Mouse (Mus musculus) liver, embryonic 14.5 days (tissue): ENCODE data around the gene Itga10. TPM values are rescaled to one million over a fixed set of nuclear protein-coding genes. Genes with fewer than 3 reads are reported as not detected.

Source experiments
- ATAC-seq: fragments of 200-750 bp; cut with Nextera tagmentation; 2 replicates; pipeline ENCODE4 v1.8.0; 2017; ENCODE audit warnings: moderate number of reproducible peaks, mild to moderate bottlenecking, moderate library complexity; ENCODE audit not compliant: insufficient read depth
- DNase-seq, 3 experiments: peaks; one replicate each; pipeline ENCODE4 v3.0.0-alpha.2; 2012 to 2013; ENCODE audit warnings: low read depth in 3 of 3, low spot score in 3 of 3
- H3K27ac ChIP-seq: fragments of 300-500 bp; sonication (generic); 2 replicates; pipeline ENCODE4 v1.5.1; 2014; ENCODE audit warnings: moderate library complexity, mild to moderate bottlenecking, control low read depth, inconsistent platforms
- H3K27me3 ChIP-seq: fragments of 300-500 bp; sonication (generic); 2 replicates; pipeline ENCODE4 v1.6.1; 2014; ENCODE audit warnings: mild to moderate bottlenecking, low read length, moderate library complexity; ENCODE audit not compliant: control insufficient read depth, insufficient read depth
- H3K36me3 ChIP-seq: fragments of 300-500 bp; sonication (generic); replicated peaks from 2 replicates; pipeline ENCODE4 v1.6.1; 2014; ENCODE audit warnings: low read depth; ENCODE audit not compliant: control insufficient read depth, insufficient read depth
- H3K4me1 ChIP-seq, 2 experiments: fragments of 200-500 bp in 1 of 2; fragments of 300-500 bp in 1 of 2; sonication (generic) in 1 of 2; replicated peaks; 2 replicates each; pipeline ENCODE4 v1.6.1; 2012 to 2014; ENCODE audit warnings: antibody characterized with exemption in 1 of 2, inconsistent platforms in 1 of 2, low read length in 1 of 2; ENCODE audit not compliant: control insufficient read depth in 2 of 2, insufficient read depth in 2 of 2
- H3K4me2 ChIP-seq: fragments of 300-500 bp; sonication (generic); 2 replicates; pipeline ENCODE4 v1.6.1; 2014; ENCODE audit warnings: low read depth, mild to moderate bottlenecking, control low read depth, moderate library complexity
- H3K4me3 ChIP-seq, 2 experiments: fragments of 200-500 bp in 1 of 2; fragments of 300-500 bp in 1 of 2; sonication (generic) in 1 of 2; 2 replicates each; pipeline ENCODE4 v1.5.1; 2012 to 2014; ENCODE audit warnings: low read depth in 2 of 2, low read length in 2 of 2, mild to moderate bottlenecking in 2 of 2, control low read depth in 1 of 2, inconsistent platforms in 1 of 2, moderate library complexity in 1 of 2; ENCODE audit not compliant: insufficient read depth in 1 of 2
- H3K9ac ChIP-seq: fragments of 300-500 bp; sonication (generic); replicated peaks from 2 replicates; pipeline ENCODE4 v1.6.1; 2014; ENCODE audit warnings: mild to moderate bottlenecking, control low read depth, moderate library complexity
- H3K9me3 ChIP-seq: fragments of 300-500 bp; sonication (generic); 2 replicates; pipeline ENCODE4 v1.6.1; 2016; ENCODE audit warnings: low read length, mixed read lengths; ENCODE audit not compliant: control insufficient read depth
- CTCF ChIP-seq: IDR thresholded peaks from 2 replicates; pipeline ENCODE4 v1.5.1; 2016; ENCODE audit warnings: antibody characterized with exemption, low read depth, control low read depth
- EP300 ChIP-seq: IDR thresholded peaks from 2 replicates; pipeline ENCODE4 v1.6.1; 2016; ENCODE audit warnings: antibody characterized with exemption, low read depth
- WGBS: fragments of 180-500 bp; shearing (Covaris S2); extraction: QIAGEN DNeasy Blood & Tissue Kit; methylation state at CpG from one replicate; pipeline ENCODE4 v1.1.7; 2014; ENCODE audit not compliant: insufficient replicate concordance; 5-methylcytosine and 5-hydroxymethylcytosine counted together
- polyA plus RNA-seq, 2 experiments: library from polyadenylated mRNA; depleted of rRNA in 1 of 2; stranded (reverse) in 1 of 2; unstranded in 1 of 2; fragments of >200 nt; fragmentation: Nextera tagmentation in 1 of 2; extraction: Ambion mirVana in 1 of 2; gene quantifications; 2 replicates each; pipeline versions ENCODE4 v1.2.1 to v1.2.3; 2012 to 2014

Itga10 gene
- polyA plus RNA-seq, 2 experiments, result 0.05 to 0.47 TPM

DNA sequence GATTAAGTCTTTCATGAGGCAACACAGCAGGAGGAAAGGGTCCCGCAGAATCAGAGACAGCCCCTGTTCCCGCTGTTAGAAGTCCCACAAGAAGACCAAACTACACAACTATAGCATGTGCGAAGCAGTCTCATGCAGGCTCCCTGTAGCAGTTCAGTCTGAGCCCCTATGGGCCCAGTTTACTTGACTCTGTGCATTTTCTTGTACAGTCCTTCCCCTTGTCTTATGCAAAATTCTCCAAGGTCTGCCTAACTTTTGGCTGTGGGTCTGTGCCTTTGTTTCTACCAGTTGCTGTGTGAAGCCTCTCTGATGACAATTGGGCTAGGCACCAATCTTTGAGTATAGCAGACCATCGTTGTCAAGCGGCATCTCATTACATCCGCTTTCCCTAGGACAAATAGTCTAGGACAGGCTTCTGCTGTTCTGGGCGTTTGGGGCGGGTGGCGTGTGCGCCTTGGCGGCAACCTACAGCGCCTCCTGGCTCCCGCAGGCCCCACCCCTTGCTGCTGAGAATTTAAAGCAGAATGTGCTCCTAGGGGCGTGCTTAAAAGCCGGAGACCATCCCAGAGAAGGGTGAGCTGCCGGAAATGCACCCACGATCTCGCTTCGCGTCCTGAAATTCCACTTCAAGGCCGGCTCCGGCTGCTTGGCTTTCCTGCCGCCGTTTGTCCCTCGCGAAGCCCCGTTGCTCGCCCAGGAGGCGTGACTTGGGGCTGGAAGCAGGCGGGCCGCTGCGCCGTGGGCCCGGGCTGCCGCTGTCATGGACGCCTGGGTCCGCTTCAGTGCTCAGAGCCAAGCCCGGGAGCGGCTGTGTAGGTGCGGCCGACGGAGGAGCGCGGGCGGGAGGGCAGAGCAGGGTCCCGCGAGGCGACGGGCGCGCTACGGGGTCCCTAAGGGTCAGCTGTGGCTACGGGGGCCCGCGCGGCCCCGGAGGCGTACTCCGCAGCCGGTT lies 10.2 kb upstream of the Itga10 start, which contains the start of the genes Pex11b and Gm42957:
Gene Pex11b (plus strand): TSS at position 449 of the 952 bp plus-strand sequence.
Gene Gm42957 (plus strand): TSS at position 547 of the 952 bp plus-strand sequence.
- Histone ChIP-seq H3K27me3 (no peaks in the 10 kb centered on the region), H3K4me2 (peak within 1 kb of the TSS; percentile 93), H3K9ac (peak within 1 kb of the TSS; percentile 99), H3K4me1 (peaks cover 17 to 18% of the 10 kb centered on the region in 2 experiments), H3K27ac (peak within 1 kb of the TSS; percentile 71), H3K36me3 (peaks cover 16% of the 10 kb centered on the region), H3K4me3 (peak within 1 kb of the TSS; percentile 85 to 99), H3K9me3 (no peaks in the 10 kb centered on the region)
- ATAC-seq (peak; percentile 90), DNase-seq (peak; percentile 55 to 67 (median 65))
- TF ChIP-seq CTCF (peak; percentile 71), EP300 (no peak)
- 3% methylated on average over 60 of the region's 60 CpGs for WGBS

DNA sequence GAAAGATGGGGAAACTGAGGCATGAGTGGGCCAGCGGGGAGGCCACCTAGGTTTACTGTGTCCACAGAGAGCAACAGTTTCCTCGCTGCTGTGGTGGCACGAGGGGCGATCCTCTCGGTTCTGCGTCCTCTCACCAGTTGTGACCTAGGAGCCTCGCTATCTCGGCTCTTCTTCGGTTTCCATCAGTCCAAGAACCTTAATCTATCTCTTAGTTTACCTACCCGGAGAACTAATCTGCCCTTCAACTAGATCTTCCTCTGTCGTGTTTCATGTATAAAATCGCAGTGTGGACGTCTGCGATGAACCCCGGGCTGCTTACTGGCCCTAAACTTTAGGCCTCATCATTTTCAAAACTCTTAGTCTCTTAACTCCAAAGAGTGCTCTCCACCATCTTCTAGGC lies 9.5 kb upstream of the Itga10 start:
- Histone ChIP-seq H3K4me2 (peak overlapping the region; percentile 93), H3K27ac (peak overlapping the region; percentile 71), H3K4me1 (peaks cover 13% of the 10 kb centered on the region in 2 experiments), H3K9me3 (no peaks in the 10 kb centered on the region), H3K9ac (peak overlapping the region; percentile 99), H3K36me3 (peaks cover 16% of the 10 kb centered on the region), H3K4me3 (peak overlapping the region; percentile 85 to 99), H3K27me3 (no peaks in the 10 kb centered on the region)
- no peak for DNase-seq
- 5% methylated on average over 15 of the region's 15 CpGs for WGBS
- TF ChIP-seq CTCF (no peak), EP300 (no peak)
- peak; percentile 25; the same call in 1 of the 2 replicates for ATAC-seq

- Histone ChIP-seq H3K9me3 (no peaks in the 10 kb centered on the region), H3K9ac (peak overlapping the region; percentile 99), H3K4me3 (peak overlapping the region; percentile 6 to 99), H3K27me3 (no peaks in the 10 kb centered on the region), H3K36me3 (peaks cover 13% of the 10 kb centered on the region), H3K4me1 (peaks cover 11 to 13% of the 10 kb centered on the region in 2 experiments), H3K4me2 (peak overlapping the region; percentile 93), H3K27ac (no peak overlapping the region)
- ATAC-seq (no peak), DNase-seq (no peak)
- WGBS, result 48% methylated on average over 11 of the region's 11 CpGs
- TF ChIP-seq EP300, result no peak
- TF ChIP-seq CTCF, result no peak
Measured at GRCm38 (mm10) chr3:96636448-96636847, 8.9 kb upstream of the Itga10 start.

DNA sequence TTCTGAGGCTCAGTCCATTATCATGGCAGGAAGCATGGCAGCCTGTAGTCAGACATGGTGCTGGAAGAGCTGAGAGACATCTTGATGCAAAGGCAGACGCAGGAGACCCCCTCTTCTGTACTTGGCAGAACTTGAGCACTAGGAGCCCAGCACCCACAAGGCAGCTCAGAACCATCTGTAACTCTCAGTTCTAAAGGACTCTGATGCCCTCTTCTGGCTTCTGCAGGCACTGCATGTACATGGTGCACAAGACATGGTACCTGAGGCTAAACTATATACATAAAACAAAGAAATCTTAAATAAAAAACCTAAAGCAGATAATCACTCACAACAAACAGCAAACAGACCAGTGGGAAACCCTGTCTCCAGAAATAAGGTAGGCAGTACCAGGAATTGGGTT lies 6.2 kb upstream of the Itga10 start:
- Histone ChIP-seq H3K9me3 (no peaks in the 10 kb centered on the region), H3K4me1 (peaks cover 11 to 13% of the 10 kb centered on the region in 2 experiments), H3K27me3 (no peaks in the 10 kb centered on the region), H3K36me3 (no peaks in the 10 kb centered on the region; the same call in none of the 2 replicates), H3K9ac (no peak overlapping the region), H3K4me2 (no peak overlapping the region), H3K4me3 (no peak overlapping the region), H3K27ac (no peak overlapping the region)
- DNase-seq, result peak in 2 of 3 experiments; percentile 36 to 38
- ATAC-seq, result no peak
- TF ChIP-seq EP300 (no peak), CTCF (peak; percentile 84)
- 75% methylated on average over 1 of the region's 1 CpGs for WGBS

DNA sequence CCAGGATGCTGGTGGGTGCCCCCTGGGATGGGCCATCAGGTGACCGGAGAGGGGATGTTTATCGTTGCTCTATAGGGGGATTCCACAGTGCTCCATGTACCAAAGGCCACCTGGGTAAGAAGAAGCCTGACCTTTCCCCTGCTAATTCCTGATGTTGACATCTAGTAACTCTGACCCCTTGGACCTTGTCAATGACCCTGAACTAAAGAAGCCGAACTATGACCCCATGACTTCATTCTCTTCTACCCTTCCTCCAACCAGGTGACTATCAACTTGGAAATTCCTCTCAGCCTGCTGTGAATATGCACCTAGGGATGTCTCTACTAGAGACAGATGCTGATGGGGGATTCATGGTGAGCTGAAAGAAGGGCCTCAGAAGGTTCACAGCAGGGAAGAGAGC lies 2.0 kb downstream of the Itga10 start:
- Histone ChIP-seq H3K36me3 (no peaks in the 10 kb centered on the region; the same call in 1 of the 2 replicates), H3K27ac (no peak overlapping the region), H3K9ac (no peak overlapping the region), H3K27me3 (no peaks in the 10 kb centered on the region), H3K4me2 (no peak overlapping the region), H3K4me3 (no peak overlapping the region), H3K9me3 (no peaks in the 10 kb centered on the region), H3K4me1 (no peaks in the 10 kb centered on the region)
- DNase-seq (no peak), ATAC-seq (no peak)
- WGBS, result 80% methylated on average over 3 of the region's 3 CpGs
- TF ChIP-seq CTCF (no peak), EP300 (no peak)
